Mouse (Mus musculus) bone marrow macrophage, adult 2 months (primary cell): ENCODE data around the gene Gm4353.

Experiments used
- CTCF ChIP-seq: IDR thresholded peaks from 2 replicates; pipeline ENCODE4 v1.5.1; 2012; ENCODE audit warnings: low read depth, mild to moderate bottlenecking, low read length, moderate library complexity
- POLR2A ChIP-seq: IDR thresholded peaks from 2 replicates; pipeline ENCODE4 v1.6.1; 2012; ENCODE audit warnings: mild to moderate bottlenecking, low read depth, low read length, borderline replicate concordance

- TF ChIP-seq CTCF (no peak), POLR2A (no peak)
Measured at GRCm38 (mm10) chr7:116038511-116038910, 45.9 kb downstream of the Gm4353 start, which contains the start of gene Sox6.
